Mouse (Mus musculus): ENCODE measurements around the gene Picalm.

- TF ChIP-seq POLR2A (IDR thresholded peaks at IDR 0.05; ENCODE audit: low read depth, low read length), result no peak
- TF ChIP-seq CTCF (conservative IDR thresholded peaks at IDR 0.05; ENCODE audit: insufficient read depth, insufficient read length, low read depth, low read length), result no peak
Observed at GRCm38 (mm10) chr7:90228075-90228474, 98.1 kb downstream of the Picalm start.
